Mouse (Mus musculus) lung, postnatal 0 days (tissue): ENCODE measurements around the gene Adcy10. TPM values are rescaled to one million over a fixed set of nuclear protein-coding genes. Genes with fewer than 3 reads are reported as not detected.

Experiments used
- ATAC-seq: fragments of 200-750 bp; cut with Nextera tagmentation; 2 replicates; pipeline ENCODE4 v1.8.0; 2017; ENCODE audit warnings: moderate library complexity
- DNase-seq: peaks from one replicate; pipeline ENCODE4 v3.0.0-alpha.2; 2016; ENCODE audit warnings: low spot score
- H3K27ac ChIP-seq: fragments of 300-500 bp; sonication (generic); 2 replicates; pipeline ENCODE4 v1.5.1; 2014; ENCODE audit warnings: antibody characterized with exemption, mild to moderate bottlenecking, low read length, mixed read lengths
- H3K27me3 ChIP-seq: fragments of 300-500 bp; sonication (generic); replicated peaks from 2 replicates; pipeline ENCODE4 v1.6.1; 2014; ENCODE audit warnings: low read length, mixed read lengths; ENCODE audit not compliant: insufficient read depth
- H3K36me3 ChIP-seq: fragments of 300-500 bp; sonication (generic); 2 replicates; pipeline ENCODE4 v1.6.1; 2014; ENCODE audit warnings: low read length, mixed read lengths; ENCODE audit not compliant: insufficient read depth
- H3K4me1 ChIP-seq: fragments of 300-500 bp; sonication (generic); 2 replicates; pipeline ENCODE4 v1.6.1; 2014; ENCODE audit warnings: antibody characterized with exemption, low read depth, low read length, mixed read lengths; ENCODE audit not compliant: insufficient read depth
- H3K4me2 ChIP-seq: fragments of 300-500 bp; sonication (generic); replicated peaks from 2 replicates; pipeline ENCODE4 v1.6.1; 2014; ENCODE audit warnings: low read depth, mild to moderate bottlenecking, low read length, moderate library complexity, mixed read lengths
- H3K4me3 ChIP-seq: fragments of 300-500 bp; sonication (generic); 2 replicates; pipeline ENCODE4 v1.5.1; 2014; ENCODE audit warnings: low read depth, low read length
- H3K9ac ChIP-seq: fragments of 300-500 bp; sonication (generic); replicated peaks from 2 replicates; pipeline ENCODE4 v1.6.1; 2014; ENCODE audit warnings: low read depth, mild to moderate bottlenecking
- H3K9me3 ChIP-seq: fragments of 300-500 bp; sonication (generic); 2 replicates; pipeline ENCODE4 v1.6.1; 2016; ENCODE audit warnings: low read length, mixed read lengths
- CTCF ChIP-seq: IDR thresholded peaks from 2 replicates; pipeline ENCODE4 v1.5.1; 2016; ENCODE audit warnings: antibody characterized with exemption, mild to moderate bottlenecking
- EP300 ChIP-seq: IDR thresholded peaks from 2 replicates; pipeline ENCODE4 v1.6.1; 2016; ENCODE audit warnings: antibody characterized with exemption, mild to moderate bottlenecking, control low read depth
- WGBS: fragments of 180-500 bp; shearing (Covaris S2); extraction: QIAGEN DNeasy Blood & Tissue Kit; methylation state at CpG from one replicate; pipeline ENCODE4 v1.1.7; 2014; 5-methylcytosine and 5-hydroxymethylcytosine counted together
- polyA plus RNA-seq: library from polyadenylated mRNA; unstranded; fragments of >200 nt; fragmentation: Nextera tagmentation; extraction: Ambion mirVana; gene quantifications from 2 replicates; pipeline ENCODE4 v1.2.1, GENCODE M21; 2015

The Adcy10 gene
- polyA plus RNA-seq, 1 experiment from 2014 or later, result not detected

- ATAC-seq, result no peak
- 75% methylated on average over 3 of the region's 3 CpGs for WGBS
- Histone ChIP-seq H3K36me3 (peaks cover 8% of the 10 kb centered on the region; the same call in 1 of the 2 replicates), H3K4me2 (no peak overlapping the region), H3K9me3 (no peaks in the 10 kb centered on the region), H3K9ac (no peak overlapping the region), H3K4me1 (no peaks in the 10 kb centered on the region; the same call in 1 of the 2 replicates), H3K27me3 (no peaks in the 10 kb centered on the region), H3K27ac (no peak overlapping the region), H3K4me3 (no peak overlapping the region)
- TF ChIP-seq EP300 (no peak), CTCF (no peak)
- DNase-seq, result no peak
Observed at GRCm38 (mm10) chr1:165605108-165605507, 120.1 kb downstream of the Adcy10 start.

- Histone ChIP-seq H3K4me1 (peaks cover 5% of the 10 kb centered on the region; the same call in 1 of the 2 replicates), H3K9ac (no peak overlapping the region), H3K4me3 (no peak overlapping the region), H3K27ac (no peak overlapping the region), H3K36me3 (peaks cover 8% of the 10 kb centered on the region; the same call in 1 of the 2 replicates), H3K4me2 (no peak overlapping the region), H3K27me3 (no peaks in the 10 kb centered on the region), H3K9me3 (no peaks in the 10 kb centered on the region)
- TF ChIP-seq EP300 (no peak), CTCF (no peak)
- no peak for ATAC-seq
- 59% methylated on average over 6 of the region's 6 CpGs for WGBS
- peak; percentile 71 for DNase-seq
Observed at GRCm38 (mm10) chr1:165605774-165606173, 120.8 kb downstream of the Adcy10 start.

DNA sequence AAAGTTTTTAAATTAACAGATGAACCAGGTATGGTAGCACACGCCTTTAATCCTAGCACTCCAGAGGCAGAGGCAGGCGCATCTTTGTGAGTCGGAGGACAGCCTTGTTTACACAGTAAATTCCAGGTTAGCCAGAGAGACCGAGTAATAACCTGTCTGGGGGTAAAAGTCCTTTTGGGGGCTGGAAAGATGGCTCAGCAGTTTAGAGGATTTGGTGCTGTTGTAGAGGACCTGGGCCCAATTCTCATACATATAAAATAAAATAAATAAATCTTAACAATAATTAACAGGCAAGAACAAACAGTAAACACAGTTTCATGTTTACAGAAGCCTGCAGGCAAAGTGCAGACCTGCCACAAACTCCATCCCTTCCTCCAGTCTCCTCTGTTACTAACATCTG is 123.9 kb downstream of the Adcy10 start:
- DNase-seq, result no peak
- no peak for ATAC-seq
- TF ChIP-seq EP300 (no peak), CTCF (no peak)
- Histone ChIP-seq H3K4me2 (no peak overlapping the region), H3K27me3 (no peaks in the 10 kb centered on the region), H3K4me3 (no peak overlapping the region), H3K4me1 (peaks cover 6% of the 10 kb centered on the region; the same call in 1 of the 2 replicates), H3K9me3 (no peaks in the 10 kb centered on the region), H3K36me3 (no peaks in the 10 kb centered on the region; the same call in 1 of the 2 replicates), H3K9ac (no peak overlapping the region), H3K27ac (no peak overlapping the region)
- 60% methylated on average over 4 of the region's 4 CpGs for WGBS

- H3K27ac ChIP-seq, result peak overlapping the region; percentile 59; the same call in 1 of the 2 replicates
- no peak overlapping the region for H3K4me2 ChIP-seq
- no peaks in the 10 kb centered on the region for H3K9me3 ChIP-seq
- DNase-seq (peak; percentile 51), ATAC-seq (peak; percentile 45)
- no peak overlapping the region for H3K4me3 ChIP-seq
- peak; percentile 47 for TF ChIP-seq CTCF
- TF ChIP-seq EP300, result no peak
- no peaks in the 10 kb centered on the region for H3K27me3 ChIP-seq
- no peak overlapping the region for H3K9ac ChIP-seq
- H3K36me3 ChIP-seq, result no peaks in the 10 kb centered on the region; the same call in 1 of the 2 replicates
- peaks cover 6% of the 10 kb centered on the region; the same call in 1 of the 2 replicates for H3K4me1 ChIP-seq
- WGBS, result 47% methylated on average over 7 of the region's 7 CpGs
Observed at GRCm38 (mm10) chr1:165609495-165610320, 124.7 kb downstream of the Adcy10 start.

DNA sequence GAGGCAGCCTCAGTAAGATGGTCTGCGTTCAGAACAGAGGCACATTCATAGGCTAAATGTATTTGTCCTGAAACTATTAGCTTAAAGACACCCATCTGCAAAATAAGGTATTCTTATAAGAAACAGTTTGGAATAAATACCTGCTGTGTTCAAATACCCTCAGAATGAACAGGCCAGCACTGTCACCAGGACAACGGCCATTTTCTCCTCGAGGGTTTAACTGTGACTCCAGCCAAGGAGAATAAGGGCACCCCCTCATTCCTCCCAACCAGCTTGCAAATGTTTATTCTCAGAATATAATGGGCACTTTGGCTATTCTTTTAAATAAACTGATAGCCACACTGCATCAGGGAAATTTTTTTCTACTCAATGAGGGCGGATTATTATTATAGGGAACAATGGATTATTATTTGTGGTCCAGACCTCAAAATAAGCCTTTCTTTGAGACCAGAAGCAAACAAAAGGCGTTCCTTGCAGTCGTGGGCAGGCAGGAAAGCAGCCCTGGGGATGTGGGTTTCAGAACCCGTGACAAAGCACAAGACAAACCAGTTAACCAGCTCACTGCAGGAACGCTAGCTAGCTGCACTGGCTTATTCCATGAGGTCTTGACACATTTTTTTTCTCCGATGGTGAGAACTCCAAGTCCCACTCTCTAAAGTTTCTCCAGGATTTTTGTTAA is 125.5 kb downstream of the Adcy10 start:
- no peaks in the 10 kb centered on the region for H3K9me3 ChIP-seq
- 44% methylated on average over 9 of the region's 9 CpGs for WGBS
- no peak overlapping the region for H3K9ac ChIP-seq
- peak overlapping the region; percentile 59 for H3K27ac ChIP-seq
- no peak overlapping the region for H3K4me3 ChIP-seq
- peaks cover 6% of the 10 kb centered on the region; the same call in 1 of the 2 replicates for H3K4me1 ChIP-seq
- no peak for ATAC-seq
- no peak overlapping the region for H3K4me2 ChIP-seq
- no peaks in the 10 kb centered on the region; the same call in 1 of the 2 replicates for H3K36me3 ChIP-seq
- DNase-seq, result no peak
- TF ChIP-seq CTCF, result no peak
- no peak for TF ChIP-seq EP300
- H3K27me3 ChIP-seq, result no peaks in the 10 kb centered on the region

- TF ChIP-seq CTCF (no peak), EP300 (no peak)
- H3K27ac ChIP-seq, result no peak overlapping the region
- H3K4me3 ChIP-seq, result no peak overlapping the region
- WGBS, result 48% methylated on average over 5 of the region's 5 CpGs
- no peak for DNase-seq
- no peaks in the 10 kb centered on the region for H3K27me3 ChIP-seq
- no peak for ATAC-seq
- H3K9me3 ChIP-seq, result no peaks in the 10 kb centered on the region
- no peak overlapping the region for H3K9ac ChIP-seq
- H3K4me1 ChIP-seq, result peaks cover 6% of the 10 kb centered on the region; the same call in 1 of the 2 replicates
- H3K4me2 ChIP-seq, result no peak overlapping the region
- no peaks in the 10 kb centered on the region; the same call in 1 of the 2 replicates for H3K36me3 ChIP-seq
Observed at GRCm38 (mm10) chr1:165612714-165613113, 127.7 kb downstream of the Adcy10 start.
